Mouse (Mus musculus) kidney, adult 2 months (tissue): ENCODE measurements at regions not wholly inside any gene's neighbourhood (a gene's known extent, or its start where the extent isn't known, plus 50 kb on each side); places are given as distances from the start of the nearest gene placed in this dataset.

Source experiments
- CTCF ChIP-seq: fragments of 200-500 bp; conservative IDR thresholded peaks from 2 replicates; pipeline ENCODE4 v1.5.1; 2011; ENCODE audit warnings: low read depth, mild to moderate bottlenecking, control low read depth, low read length, moderate library complexity, mixed read lengths; ENCODE audit not compliant: insufficient read depth, insufficient read length
- POLR2A ChIP-seq: fragments of 200-500 bp; IDR thresholded peaks from one replicate; pipeline ENCODE4 v1.6.1; 2011; ENCODE audit warnings: low read depth, low read length, control low read depth

DNA sequence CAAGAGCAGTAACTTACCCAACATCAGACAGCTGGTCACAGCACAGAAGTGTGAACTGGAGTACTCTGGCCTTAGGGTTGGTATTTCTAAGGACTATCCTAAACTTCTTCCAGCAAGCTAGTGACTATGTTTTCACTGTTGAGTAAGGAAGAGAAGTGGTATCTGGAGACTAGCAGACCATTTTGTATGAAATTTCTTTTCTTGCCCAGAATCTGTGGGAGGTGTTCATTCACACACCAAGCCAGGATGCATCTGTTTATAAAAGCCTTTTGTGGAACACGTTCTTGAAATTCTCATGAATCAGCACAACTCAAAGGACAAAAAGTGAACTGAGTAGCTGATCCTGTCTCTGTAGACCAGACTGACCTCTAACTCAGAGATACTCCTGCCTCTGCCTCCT is 403.3 kb upstream of the Nr5a2 start:
- TF ChIP-seq CTCF (no peak), POLR2A (no peak)
